Mouse (Mus musculus) hindbrain, embryonic 16.5 days (tissue): ENCODE results near the gene Dkkl1. TPM values are rescaled to one million over a fixed set of nuclear protein-coding genes. Genes with fewer than 3 reads are reported as not detected.

Experiments used
- ATAC-seq: fragments of 200-750 bp; cut with Nextera tagmentation; 2 replicates; pipeline ENCODE4 v1.8.0; 2017; ENCODE audit warnings: moderate TSS enrichment, moderate library complexity
- H3K27ac ChIP-seq: fragments of 300-500 bp; sonication (generic); 2 replicates; pipeline ENCODE4 v1.5.1; 2014; ENCODE audit warnings: low read depth, mild to moderate bottlenecking, control low read depth, low read length, moderate library complexity
- H3K27me3 ChIP-seq: fragments of 300-500 bp; sonication (generic); replicated peaks from 2 replicates; pipeline ENCODE4 v1.6.1; 2014; ENCODE audit warnings: low read length; ENCODE audit not compliant: control insufficient read depth, insufficient read depth
- H3K36me3 ChIP-seq: fragments of 300-500 bp; sonication (generic); 2 replicates; pipeline ENCODE4 v1.6.1; 2014; ENCODE audit warnings: mild to moderate bottlenecking, low read length, moderate library complexity, mixed read lengths; ENCODE audit not compliant: control insufficient read depth, insufficient read depth
- H3K4me1 ChIP-seq: fragments of 300-500 bp; sonication (generic); 2 replicates; pipeline ENCODE4 v1.6.1; 2014; ENCODE audit warnings: low read depth, low read length; ENCODE audit not compliant: control insufficient read depth, insufficient read depth
- H3K4me2 ChIP-seq: fragments of 300-500 bp; sonication (generic); 2 replicates; pipeline ENCODE4 v1.6.1; 2014; ENCODE audit warnings: mild to moderate bottlenecking, low read length, control low read depth, moderate library complexity
- H3K4me3 ChIP-seq: fragments of 300-500 bp; sonication (generic); 2 replicates; pipeline ENCODE4 v1.5.1; 2014; ENCODE audit warnings: mild to moderate bottlenecking, low read length, control low read depth, moderate library complexity
- H3K9ac ChIP-seq: fragments of 300-500 bp; sonication (generic); 2 replicates; pipeline ENCODE4 v1.6.1; 2014; ENCODE audit warnings: low read depth, mild to moderate bottlenecking, control low read depth, low read length, moderate library complexity
- H3K9me3 ChIP-seq: fragments of 300-500 bp; sonication (generic); 2 replicates; pipeline ENCODE4 v1.6.1; 2014; ENCODE audit warnings: mild to moderate bottlenecking, low read length, moderate library complexity; ENCODE audit not compliant: control insufficient read depth
- WGBS: fragments of 180-500 bp; shearing (Covaris S2); extraction: QIAGEN DNeasy Blood & Tissue Kit; methylation state at CpG from one replicate; pipeline ENCODE4 v1.1.7; 2014; 5-methylcytosine and 5-hydroxymethylcytosine counted together
- polyA plus RNA-seq: library from polyadenylated mRNA; unstranded; fragments of >200 nt; fragmentation: Nextera tagmentation; extraction: Ambion mirVana; gene quantifications from 2 replicates; pipeline ENCODE4 v1.2.1, GENCODE M21; 2015

The Dkkl1 gene
- polyA plus RNA-seq, 1 experiment from 2014 or later: 18.4 TPM

DNA sequence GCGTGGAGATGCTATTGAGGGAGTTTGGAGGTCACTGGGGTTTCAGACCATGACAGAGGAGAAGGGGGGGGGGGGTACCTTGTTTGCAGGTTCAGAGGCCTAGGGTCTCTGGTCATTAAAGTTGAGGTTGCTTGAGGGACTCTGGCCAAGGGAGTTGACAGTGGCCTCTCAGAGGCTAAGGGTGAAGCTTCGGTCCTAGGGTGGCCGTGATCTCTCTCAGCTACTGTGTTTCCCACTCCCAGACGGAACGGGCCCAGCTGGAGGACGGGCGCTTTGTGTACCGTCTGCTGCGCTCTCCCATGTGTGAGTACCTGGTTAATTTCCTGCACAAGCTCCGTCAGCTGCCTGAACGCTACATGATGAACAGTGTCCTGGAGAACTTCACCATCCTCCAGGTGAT, 20.0 kb upstream of the Dkkl1 start:
- Histone ChIP-seq H3K4me2 (no peak overlapping the region), H3K27me3 (peaks cover 2% of the 10 kb centered on the region; the same call in 1 of the 2 replicates), H3K4me1 (peaks cover 8% of the 10 kb centered on the region), H3K9ac (no peak overlapping the region), H3K9me3 (no peaks in the 10 kb centered on the region), H3K36me3 (no peaks in the 10 kb centered on the region; the same call in 1 of the 2 replicates), H3K27ac (no peak overlapping the region), H3K4me3 (no peak overlapping the region)
- WGBS: 85% methylated on average over 11 of the region's 11 CpGs
- ATAC-seq: no peak

DNA sequence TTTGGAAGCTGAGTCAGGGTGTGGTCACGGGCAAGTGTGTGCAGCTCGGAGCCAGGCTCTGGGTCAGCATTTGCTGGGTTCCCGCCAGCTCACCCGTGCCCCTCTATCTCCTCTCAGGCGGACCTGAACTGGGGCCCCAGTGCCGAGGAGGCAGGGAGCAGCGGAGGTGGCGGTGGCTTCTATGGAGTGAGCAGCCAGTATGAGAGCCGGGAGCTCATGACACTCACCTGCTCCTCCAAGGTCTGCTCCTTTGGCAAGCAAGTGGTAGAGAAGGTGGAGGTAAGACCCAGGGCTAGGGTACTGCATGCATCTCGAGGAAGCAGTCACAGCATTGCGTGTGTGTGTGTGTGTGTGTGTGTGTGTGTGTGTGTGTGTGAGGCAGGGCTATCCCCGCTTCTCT, 19.2 kb upstream of the Dkkl1 start:
- ATAC-seq: no peak
- Histone ChIP-seq H3K4me3 (no peak overlapping the region), H3K4me2 (no peak overlapping the region), H3K27me3 (peaks cover 2% of the 10 kb centered on the region; the same call in 1 of the 2 replicates), H3K36me3 (no peaks in the 10 kb centered on the region; the same call in 1 of the 2 replicates), H3K9me3 (no peaks in the 10 kb centered on the region), H3K27ac (no peak overlapping the region), H3K4me1 (peaks cover 8% of the 10 kb centered on the region), H3K9ac (no peak overlapping the region)
- WGBS: 85% methylated on average over 12 of the region's 12 CpGs

DNA sequence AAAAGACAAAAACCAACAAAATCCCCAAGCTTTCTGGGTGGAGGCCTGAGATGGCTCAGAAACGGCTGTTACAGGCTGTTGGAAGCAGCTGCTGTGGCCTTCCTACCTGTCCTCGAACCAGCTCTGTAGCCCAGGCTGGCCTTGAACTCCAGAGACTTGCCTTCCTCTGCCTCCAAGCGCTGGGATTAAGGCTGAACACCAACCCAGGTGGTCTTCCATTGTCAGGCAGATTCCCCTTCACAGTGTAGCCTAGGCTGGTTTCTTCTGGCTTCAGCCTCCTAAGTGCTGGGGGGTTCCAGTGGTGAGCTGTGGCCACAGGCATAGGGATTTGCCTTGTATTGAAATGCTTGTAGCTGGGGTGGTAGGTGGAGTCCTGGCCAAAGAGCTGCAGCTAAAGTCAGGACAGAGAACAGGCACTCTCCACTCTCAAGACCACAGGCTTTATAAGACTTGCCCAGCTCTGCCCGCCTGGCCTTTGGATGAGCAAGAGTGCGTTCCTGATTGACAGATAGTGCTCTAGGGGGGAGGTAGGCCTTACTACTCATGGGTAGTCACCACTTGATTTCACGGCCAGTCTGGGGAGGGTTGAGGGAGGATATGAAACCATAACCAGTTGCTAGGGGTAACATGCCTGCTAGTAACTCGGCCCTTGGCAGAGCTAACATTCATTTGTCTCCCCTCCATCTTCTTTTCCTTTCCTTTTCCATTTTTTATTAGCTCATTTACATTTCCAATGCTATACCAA, 17.7 kb upstream of the Dkkl1 start:
- Histone ChIP-seq H3K36me3 (no peaks in the 10 kb centered on the region; the same call in 1 of the 2 replicates), H3K4me3 (no peak overlapping the region), H3K9ac (no peak overlapping the region), H3K27me3 (no peaks in the 10 kb centered on the region), H3K4me1 (peaks cover 8% of the 10 kb centered on the region), H3K9me3 (no peaks in the 10 kb centered on the region), H3K27ac (no peak overlapping the region), H3K4me2 (no peak overlapping the region)
- no peak for ATAC-seq
- WGBS: 87% methylated on average over 7 of the region's 7 CpGs

DNA sequence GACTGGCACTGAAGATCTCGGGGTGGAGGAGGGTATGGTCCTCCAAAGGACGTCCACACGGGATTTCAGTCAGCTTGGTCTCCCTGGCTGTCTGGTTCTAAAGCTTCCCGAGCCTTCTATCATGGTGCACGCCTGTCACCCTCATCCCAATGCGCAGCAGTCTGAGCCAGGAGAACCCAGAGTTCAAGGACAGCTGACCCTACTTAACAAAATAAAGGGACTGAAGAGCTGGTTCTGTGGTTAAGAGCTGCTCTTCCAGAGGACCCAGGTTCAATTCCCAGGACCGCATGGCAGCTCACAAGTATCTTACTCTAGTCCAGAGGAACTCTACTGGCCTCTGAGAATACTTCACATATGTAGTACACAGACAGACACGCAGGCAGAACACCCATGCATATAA, 17.1 kb upstream of the Dkkl1 start:
- 95% methylated on average over 8 of the region's 8 CpGs for WGBS
- H3K9ac ChIP-seq: no peak overlapping the region
- ATAC-seq: no peak
- no peaks in the 10 kb centered on the region for H3K9me3 ChIP-seq
- no peak overlapping the region for H3K4me3 ChIP-seq
- no peaks in the 10 kb centered on the region for H3K27me3 ChIP-seq
- H3K4me2 ChIP-seq: no peak overlapping the region
- peaks cover 3% of the 10 kb centered on the region; the same call in 1 of the 2 replicates for H3K4me1 ChIP-seq
- H3K36me3 ChIP-seq: no peaks in the 10 kb centered on the region; the same call in 1 of the 2 replicates
- no peak overlapping the region for H3K27ac ChIP-seq

DNA sequence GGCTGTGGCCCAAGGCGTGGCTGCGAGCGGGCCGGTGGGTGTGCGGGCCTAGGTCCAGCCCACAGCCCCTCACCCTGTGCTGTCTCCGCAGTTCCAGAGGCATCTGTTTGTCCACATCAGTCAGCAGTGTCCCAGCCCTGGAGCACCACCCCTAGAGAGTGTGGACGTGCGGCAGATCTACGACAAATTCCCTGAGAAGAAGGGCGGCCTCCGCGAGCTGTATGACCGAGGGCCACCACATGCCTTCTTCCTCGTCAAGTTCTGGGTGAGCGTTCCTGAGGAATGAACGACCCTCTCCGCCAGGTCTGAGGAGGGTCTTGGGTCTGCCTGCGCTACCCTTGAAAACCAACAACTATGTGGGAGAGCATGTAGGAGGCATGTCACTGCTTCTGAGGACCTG, 16.6 kb upstream of the Dkkl1 start:
- ATAC-seq: no peak
- no peak overlapping the region for H3K4me3 ChIP-seq
- no peak overlapping the region for H3K4me2 ChIP-seq
- no peak overlapping the region for H3K27ac ChIP-seq
- H3K27me3 ChIP-seq: no peaks in the 10 kb centered on the region
- H3K9ac ChIP-seq: no peak overlapping the region
- H3K36me3 ChIP-seq: peaks cover under 1% of the 10 kb centered on the region; the same call in 1 of the 2 replicates
- H3K9me3 ChIP-seq: no peaks in the 10 kb centered on the region
- no peaks in the 10 kb centered on the region; the same call in 1 of the 2 replicates for H3K4me1 ChIP-seq
- WGBS: 91% methylated on average over 18 of the region's 18 CpGs

DNA sequence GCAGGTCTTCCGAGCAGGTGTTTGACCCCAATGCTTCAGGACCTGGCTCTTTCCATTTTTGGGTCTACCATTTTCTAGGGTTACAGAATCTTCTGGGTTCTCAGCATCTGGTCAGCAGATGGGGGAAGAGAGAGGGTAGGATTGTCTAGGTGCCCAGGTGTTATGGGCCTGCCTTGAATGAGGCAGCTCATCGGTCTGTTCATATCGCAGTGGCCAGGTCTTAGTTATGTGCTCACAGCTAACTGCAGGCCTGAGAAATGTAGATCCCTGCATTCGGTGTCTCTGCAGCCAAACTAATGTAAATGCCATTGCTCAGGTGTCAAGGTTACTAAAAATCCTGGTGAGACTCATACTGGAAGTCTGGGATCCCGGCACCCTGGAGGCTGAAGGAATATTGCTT, 14.5 kb upstream of the Dkkl1 start:
- Histone ChIP-seq H3K4me3 (no peak overlapping the region), H3K4me2 (no peak overlapping the region), H3K36me3 (peaks cover 2% of the 10 kb centered on the region; the same call in 1 of the 2 replicates), H3K9ac (no peak overlapping the region), H3K27me3 (no peaks in the 10 kb centered on the region), H3K9me3 (no peaks in the 10 kb centered on the region), H3K27ac (no peak overlapping the region), H3K4me1 (no peaks in the 10 kb centered on the region)
- no peak for ATAC-seq
- WGBS: 92% methylated on average over 5 of the region's 5 CpGs

DNA sequence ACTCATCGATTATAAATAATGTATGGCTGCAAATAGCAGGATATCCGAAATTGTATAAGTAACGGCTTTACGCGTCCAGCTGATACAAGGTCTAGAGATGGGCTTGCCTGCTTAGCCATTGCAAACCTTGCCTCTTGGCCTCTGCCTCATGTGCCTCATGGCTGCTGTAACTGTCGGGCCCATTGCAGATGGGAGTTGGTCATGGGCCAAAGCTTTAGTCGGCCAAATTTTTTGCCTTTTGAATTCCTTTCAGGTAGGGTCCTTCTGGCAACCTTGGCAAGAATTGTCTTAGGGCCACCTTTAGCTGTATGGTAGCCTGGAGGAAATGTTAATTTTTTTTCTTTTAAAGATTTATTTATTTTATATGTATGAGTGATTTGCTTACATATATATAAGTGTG, 12.9 kb upstream of the Dkkl1 start:
- 86% methylated on average over 7 of the region's 7 CpGs for WGBS
- no peak overlapping the region for H3K9ac ChIP-seq
- no peak for ATAC-seq
- H3K36me3 ChIP-seq: peaks cover 2% of the 10 kb centered on the region; the same call in 1 of the 2 replicates
- no peaks in the 10 kb centered on the region for H3K9me3 ChIP-seq
- H3K4me1 ChIP-seq: no peaks in the 10 kb centered on the region
- no peak overlapping the region for H3K4me3 ChIP-seq
- H3K27ac ChIP-seq: no peak overlapping the region
- H3K4me2 ChIP-seq: no peak overlapping the region
- H3K27me3 ChIP-seq: no peaks in the 10 kb centered on the region

DNA sequence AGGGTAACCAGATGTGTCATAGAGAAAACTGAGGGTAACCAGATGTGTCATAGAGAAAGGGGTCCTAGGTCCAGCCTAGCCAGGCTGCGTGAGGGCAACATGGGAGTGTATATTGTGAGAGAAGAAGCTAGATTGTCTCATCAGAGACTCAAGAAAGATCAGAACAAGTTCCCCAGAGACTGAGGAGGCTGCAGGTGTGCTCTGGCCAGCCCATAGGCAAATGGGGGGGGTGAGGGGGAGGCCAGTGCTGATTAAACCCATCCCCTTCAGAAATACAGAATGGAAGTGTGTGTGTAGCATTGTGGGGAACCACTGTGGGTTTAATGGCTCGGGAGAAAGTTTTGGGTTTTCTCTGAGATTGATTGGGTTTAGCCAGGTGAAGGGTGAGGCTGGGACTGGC, 9.7 kb upstream of the Dkkl1 start:
- 96% methylated on average over 2 of the region's 2 CpGs for WGBS
- no peak overlapping the region for H3K4me3 ChIP-seq
- H3K27me3 ChIP-seq: no peaks in the 10 kb centered on the region
- H3K27ac ChIP-seq: no peak overlapping the region
- H3K4me1 ChIP-seq: peaks cover 8% of the 10 kb centered on the region
- H3K9me3 ChIP-seq: no peaks in the 10 kb centered on the region
- ATAC-seq: no peak
- no peak overlapping the region for H3K4me2 ChIP-seq
- H3K9ac ChIP-seq: no peak overlapping the region
- H3K36me3 ChIP-seq: peaks cover 2% of the 10 kb centered on the region; the same call in 1 of the 2 replicates

DNA sequence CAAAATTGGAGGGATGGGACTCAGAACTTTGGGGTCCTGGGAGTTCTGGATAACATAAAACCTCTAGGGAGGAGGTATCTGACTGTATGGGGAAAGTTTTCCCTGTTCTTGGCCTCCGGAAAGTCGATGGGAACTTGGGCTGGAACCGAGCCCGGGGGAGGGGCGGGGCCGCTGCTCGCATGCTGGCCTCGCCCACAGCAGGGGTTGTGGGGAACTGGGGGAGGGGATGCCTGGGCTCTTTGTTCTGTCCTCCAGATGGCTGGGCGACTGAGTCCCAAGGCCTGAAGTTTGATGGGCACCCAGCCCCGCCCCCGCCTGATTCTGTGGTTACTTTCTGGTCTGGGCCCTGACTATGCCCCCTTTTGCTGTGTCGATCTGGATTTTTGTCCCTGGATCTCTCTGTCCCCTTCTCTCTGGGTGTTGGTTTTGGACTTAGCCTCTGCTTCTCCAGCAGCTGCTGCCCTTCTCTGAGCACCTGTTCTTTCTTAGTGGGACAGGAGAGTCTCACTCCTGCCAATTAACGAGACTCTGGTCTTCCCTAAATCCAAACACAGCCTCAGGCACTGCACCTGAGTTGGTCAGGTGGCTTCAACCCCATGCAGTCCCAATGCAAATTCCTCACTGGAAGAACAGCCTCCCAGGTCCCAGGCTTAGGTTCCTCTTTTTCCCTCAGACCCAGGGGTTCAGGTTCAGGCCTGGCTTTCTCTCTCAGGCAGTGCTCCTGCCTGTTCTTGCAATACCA, 4.7 kb upstream of the Dkkl1 start:
- WGBS: under 1% methylated on average over 13 of the region's 13 CpGs
- ATAC-seq: peak; percentile 72
- H3K36me3 ChIP-seq: no peaks in the 10 kb centered on the region
- H3K27ac ChIP-seq: peak overlapping the region; percentile 81
- H3K4me3 ChIP-seq: peak overlapping the region; percentile 51
- H3K4me2 ChIP-seq: peak overlapping the region; percentile 75
- peak overlapping the region; percentile 74 for H3K9ac ChIP-seq
- H3K27me3 ChIP-seq: peaks cover 5% of the 10 kb centered on the region
- no peaks in the 10 kb centered on the region for H3K9me3 ChIP-seq
- H3K4me1 ChIP-seq: peaks cover 20% of the 10 kb centered on the region
